Mouse (Mus musculus) hindbrain, embryonic 16.5 days (tissue): ENCODE measurements around the gene Nfia. TPM values are rescaled to one million over a fixed set of nuclear protein-coding genes. Genes with fewer than 3 reads are reported as not detected.
A peak's percentile ranks its signal among the peaks of the same experiment; 100 is the strongest.

ENCODE experiments used
- ATAC-seq: fragments of 200-750 bp; cut with Nextera tagmentation; 2 replicates; pipeline ENCODE4 v1.8.0; 2017; ENCODE audit warnings: moderate TSS enrichment, moderate library complexity
- H3K27ac ChIP-seq: fragments of 300-500 bp; sonication (generic); 2 replicates; pipeline ENCODE4 v1.5.1; 2014; ENCODE audit warnings: low read depth, mild to moderate bottlenecking, control low read depth, low read length, moderate library complexity
- H3K27me3 ChIP-seq: fragments of 300-500 bp; sonication (generic); replicated peaks from 2 replicates; pipeline ENCODE4 v1.6.1; 2014; ENCODE audit warnings: low read length; ENCODE audit not compliant: control insufficient read depth, insufficient read depth
- H3K36me3 ChIP-seq: fragments of 300-500 bp; sonication (generic); 2 replicates; pipeline ENCODE4 v1.6.1; 2014; ENCODE audit warnings: mild to moderate bottlenecking, low read length, moderate library complexity, mixed read lengths; ENCODE audit not compliant: control insufficient read depth, insufficient read depth
- H3K4me1 ChIP-seq: fragments of 300-500 bp; sonication (generic); 2 replicates; pipeline ENCODE4 v1.6.1; 2014; ENCODE audit warnings: low read depth, low read length; ENCODE audit not compliant: control insufficient read depth, insufficient read depth
- H3K4me2 ChIP-seq: fragments of 300-500 bp; sonication (generic); 2 replicates; pipeline ENCODE4 v1.6.1; 2014; ENCODE audit warnings: mild to moderate bottlenecking, low read length, control low read depth, moderate library complexity
- H3K4me3 ChIP-seq: fragments of 300-500 bp; sonication (generic); 2 replicates; pipeline ENCODE4 v1.5.1; 2014; ENCODE audit warnings: mild to moderate bottlenecking, low read length, control low read depth, moderate library complexity
- H3K9ac ChIP-seq: fragments of 300-500 bp; sonication (generic); 2 replicates; pipeline ENCODE4 v1.6.1; 2014; ENCODE audit warnings: low read depth, mild to moderate bottlenecking, control low read depth, low read length, moderate library complexity
- H3K9me3 ChIP-seq: fragments of 300-500 bp; sonication (generic); 2 replicates; pipeline ENCODE4 v1.6.1; 2014; ENCODE audit warnings: mild to moderate bottlenecking, low read length, moderate library complexity; ENCODE audit not compliant: control insufficient read depth
- WGBS: fragments of 180-500 bp; shearing (Covaris S2); extraction: QIAGEN DNeasy Blood & Tissue Kit; methylation state at CpG from one replicate; pipeline ENCODE4 v1.1.7; 2014; 5-methylcytosine and 5-hydroxymethylcytosine counted together
- polyA plus RNA-seq: library from polyadenylated mRNA; unstranded; fragments of >200 nt; fragmentation: Nextera tagmentation; extraction: Ambion mirVana; gene quantifications from 2 replicates; pipeline ENCODE4 v1.2.1, GENCODE M21; 2015

Nfia gene
- polyA plus RNA-seq, 1 experiment from 2014 or later = 38.4 TPM

DNA sequence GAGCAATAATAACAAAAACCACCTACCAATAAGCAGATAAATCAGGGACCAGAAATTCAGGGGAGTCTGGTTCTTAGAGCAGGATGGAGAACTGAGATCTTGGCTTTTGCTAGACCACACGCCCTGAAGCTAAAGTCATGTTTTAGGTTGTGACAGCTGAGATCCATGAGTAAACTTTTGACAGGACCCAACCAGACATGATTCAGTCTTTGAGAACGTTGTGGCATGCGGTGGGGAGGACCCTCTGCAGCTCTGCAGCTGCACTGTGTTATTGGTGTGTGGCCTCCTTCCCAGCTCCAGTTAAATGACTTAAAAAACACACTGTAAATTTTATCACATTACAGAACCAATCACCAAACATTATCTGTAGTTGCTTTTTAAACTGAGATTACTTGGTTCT is 87.8 kb downstream of the Nfia start:
- no peak overlapping the region for H3K4me3 ChIP-seq

DNA sequence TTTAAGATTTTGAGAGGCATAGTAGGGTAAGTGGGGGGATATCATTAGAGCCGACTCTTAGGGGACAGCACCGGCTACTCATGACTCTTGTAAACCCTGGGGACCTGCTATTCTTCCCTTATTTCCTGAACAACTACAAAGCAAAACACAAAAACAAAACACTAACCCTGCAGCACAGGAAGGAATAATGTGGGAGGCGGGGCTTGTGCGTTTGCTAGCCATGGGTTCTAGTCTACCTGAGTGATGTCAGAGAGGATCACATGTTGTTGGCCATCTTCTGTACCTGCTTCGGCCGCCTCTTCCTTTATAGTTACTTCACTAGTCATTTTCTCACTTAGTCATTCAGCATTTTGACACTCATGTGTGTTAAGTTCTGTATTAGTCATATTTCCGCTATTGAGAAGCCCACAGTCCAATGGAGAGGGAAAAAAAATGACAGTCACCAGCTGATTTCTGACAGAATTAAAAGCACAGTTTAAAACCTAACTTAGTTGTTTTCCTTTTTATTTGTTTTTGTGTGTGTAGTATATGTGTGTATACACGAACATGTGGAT is 88.3 kb downstream of the Nfia start:
- H3K9ac ChIP-seq = no peak overlapping the region
- no peaks in the 10 kb centered on the region for H3K36me3 ChIP-seq
- 94% methylated on average over 8 of the region's 8 CpGs for WGBS
- H3K27me3 ChIP-seq = no peaks in the 10 kb centered on the region
- H3K4me2 ChIP-seq = no peak overlapping the region
- no peak overlapping the region for H3K4me3 ChIP-seq
- ATAC-seq = no peak
- H3K27ac ChIP-seq = no peak overlapping the region
- peaks cover 4% of the 10 kb centered on the region; the same call in 1 of the 2 replicates for H3K4me1 ChIP-seq
- H3K9me3 ChIP-seq = no peaks in the 10 kb centered on the region

More for the DNA sequence above, 87.8 kb downstream of the Nfia start:
- Histone ChIP-seq H3K4me1 (peaks cover 2% of the 10 kb centered on the region; the same call in 1 of the 2 replicates), H3K27me3 (no peaks in the 10 kb centered on the region), H3K27ac (no peak overlapping the region), H3K4me2 (no peak overlapping the region), H3K9me3 (no peaks in the 10 kb centered on the region), H3K9ac (no peak overlapping the region), H3K36me3 (no peaks in the 10 kb centered on the region)
- ATAC-seq = no peak
- WGBS = 62% methylated on average over 3 of the region's 3 CpGs

DNA sequence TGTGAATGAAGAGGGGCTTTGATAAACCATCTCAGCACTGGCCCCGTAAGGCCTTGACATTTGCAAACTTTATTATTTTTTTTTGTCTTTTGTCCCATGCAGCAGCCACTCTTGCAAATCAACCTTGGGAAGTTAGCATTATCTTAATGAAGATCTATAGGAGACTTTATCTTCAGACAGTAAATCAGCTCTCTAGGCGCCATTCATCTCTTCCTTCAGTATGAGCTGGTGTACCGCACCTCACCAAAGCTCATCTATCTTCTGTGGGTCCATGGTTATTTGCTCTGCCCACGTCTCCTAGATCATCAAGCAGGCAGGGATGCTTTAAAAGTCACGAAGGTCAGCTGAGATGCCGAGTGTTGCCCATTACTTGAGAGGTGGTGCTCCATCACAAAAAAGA is 89.8 kb downstream of the Nfia start:
- Histone ChIP-seq H3K27ac (no peak overlapping the region), H3K9ac (no peak overlapping the region)
- 82% methylated on average over 6 of the region's 6 CpGs for WGBS

DNA sequence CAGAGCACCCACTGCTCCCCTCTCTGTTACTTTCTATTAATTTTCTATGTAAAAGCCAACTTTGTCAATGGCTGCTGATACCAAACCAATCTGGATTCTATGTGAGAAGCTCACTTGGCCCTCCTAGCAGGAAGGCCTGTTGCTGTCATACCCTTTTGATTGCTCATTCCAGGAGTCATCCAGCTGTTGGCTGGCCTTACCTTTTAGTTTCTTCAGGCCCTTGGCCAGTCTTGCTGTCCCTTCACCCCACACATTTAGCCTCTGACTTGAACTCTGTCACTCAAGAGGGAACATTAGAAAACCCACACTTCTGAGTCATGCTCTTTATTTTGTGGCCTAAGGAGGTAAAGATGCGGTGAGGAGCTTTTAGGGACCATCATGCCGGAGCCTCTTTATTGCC is 91.7 kb downstream of the Nfia start:
- Histone ChIP-seq H3K36me3 (no peaks in the 10 kb centered on the region), H3K4me2 (no peak overlapping the region), H3K4me3 (no peak overlapping the region), H3K27me3 (no peaks in the 10 kb centered on the region), H3K4me1 (peaks cover 10% of the 10 kb centered on the region), H3K27ac (no peak overlapping the region), H3K9ac (no peak overlapping the region), H3K9me3 (no peaks in the 10 kb centered on the region)
- 97% methylated on average over 2 of the region's 2 CpGs for WGBS
- no peak for ATAC-seq

More for the DNA sequence above, 89.8 kb downstream of the Nfia start:
- Histone ChIP-seq H3K27me3 (no peaks in the 10 kb centered on the region), H3K9me3 (no peaks in the 10 kb centered on the region), H3K36me3 (no peaks in the 10 kb centered on the region), H3K4me1 (peaks cover 4% of the 10 kb centered on the region; the same call in 1 of the 2 replicates), H3K4me2 (no peak overlapping the region), H3K4me3 (no peak overlapping the region)
- no peak for ATAC-seq

DNA sequence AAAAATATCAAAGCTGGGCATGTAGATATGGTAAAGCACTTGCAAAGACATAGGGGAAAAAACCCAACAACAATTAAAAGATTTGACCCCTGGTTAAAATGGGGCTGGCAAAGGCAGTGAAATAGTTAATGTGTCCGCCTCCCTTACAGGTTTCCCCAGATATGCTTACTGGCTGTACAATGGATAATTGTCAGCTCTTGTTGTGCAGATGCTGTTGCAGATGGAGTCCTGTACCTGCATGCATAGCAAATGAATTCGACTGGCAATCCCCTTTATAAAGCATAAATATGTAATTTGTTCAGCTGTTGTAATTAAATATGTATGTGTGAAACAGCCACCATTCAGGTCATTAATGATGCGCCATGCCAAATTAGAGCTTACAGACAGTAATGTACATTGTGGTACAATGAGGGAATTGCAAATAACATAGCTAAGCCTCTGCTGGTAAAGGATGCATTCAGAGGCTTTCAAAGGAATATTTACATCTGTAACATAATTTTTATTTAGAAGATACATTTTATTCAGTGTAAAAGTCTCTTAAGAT is 92.9 kb downstream of the Nfia start:
- Histone ChIP-seq H3K4me3 (no peak overlapping the region), H3K4me1 (peaks cover 19% of the 10 kb centered on the region), H3K9ac (no peak overlapping the region), H3K9me3 (no peaks in the 10 kb centered on the region), H3K27me3 (no peaks in the 10 kb centered on the region), H3K4me2 (no peak overlapping the region), H3K27ac (no peak overlapping the region), H3K36me3 (no peaks in the 10 kb centered on the region)
- ATAC-seq = no peak
- WGBS = 36% methylated on average over 3 of the region's 3 CpGs

DNA sequence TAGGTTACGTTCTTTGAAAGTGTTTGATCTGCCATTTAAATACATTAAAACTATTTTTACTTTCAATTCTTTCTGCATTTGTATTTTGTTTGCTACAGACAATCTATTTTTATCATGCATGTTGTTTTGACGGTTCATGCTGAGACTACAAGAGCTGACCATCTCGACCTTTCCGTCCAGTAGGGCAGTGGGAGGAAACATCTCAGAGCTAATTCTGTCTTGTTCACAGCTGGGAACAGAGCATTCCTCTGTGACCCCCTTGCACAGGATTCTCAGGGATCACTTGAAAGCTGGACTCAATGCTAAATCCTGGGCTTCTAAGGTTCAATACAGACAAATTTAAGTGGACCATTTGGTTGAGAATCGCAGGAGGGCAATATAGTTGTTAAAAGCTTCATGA is 93.9 kb downstream of the Nfia start:
- 62% methylated on average over 5 of the region's 5 CpGs for WGBS

DNA sequence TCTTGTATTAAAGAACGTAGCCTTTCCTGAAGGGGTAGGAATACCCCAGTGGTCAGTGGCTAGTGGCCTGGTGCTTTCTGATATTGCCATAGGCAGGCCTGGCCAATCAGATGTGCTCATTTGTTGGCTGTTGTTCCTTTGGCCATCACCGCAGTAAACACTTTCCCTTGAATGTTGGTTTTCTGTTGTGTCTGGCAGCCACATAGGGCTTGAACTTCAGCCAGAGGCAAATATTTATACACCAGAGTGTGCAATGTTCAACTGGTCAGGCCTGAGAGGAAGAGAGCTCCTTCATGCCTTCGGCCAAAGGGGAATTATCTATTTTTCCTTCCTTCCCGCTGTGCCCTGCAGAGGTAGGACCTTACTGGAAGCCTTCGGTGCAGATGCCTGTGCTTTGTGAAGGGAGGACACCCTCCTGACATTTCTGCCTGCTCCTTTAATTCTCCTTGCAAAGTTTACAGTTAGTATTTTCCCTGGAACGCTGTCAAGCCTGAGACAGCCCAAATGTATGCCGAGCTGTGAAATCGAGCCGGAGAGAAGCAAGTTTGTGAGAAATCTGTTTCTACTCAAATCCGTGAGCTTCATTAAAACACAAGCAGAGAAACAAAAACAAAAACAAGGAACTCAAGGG is 95.9 kb downstream of the Nfia start:
- 49% methylated on average over 10 of the region's 10 CpGs for WGBS
- no peaks in the 10 kb centered on the region for H3K36me3 ChIP-seq
- peak overlapping the region; percentile 35; the same call in 1 of the 2 replicates for H3K9ac ChIP-seq
- H3K4me2 ChIP-seq = peak overlapping the region; percentile 58
- no peaks in the 10 kb centered on the region for H3K9me3 ChIP-seq
- H3K4me1 ChIP-seq = peaks cover 24% of the 10 kb centered on the region
- ATAC-seq = peak; percentile 32
- H3K4me3 ChIP-seq = peak overlapping the region; percentile 35
- H3K27me3 ChIP-seq = no peaks in the 10 kb centered on the region
- peak overlapping the region; percentile 87 for H3K27ac ChIP-seq

More for the DNA sequence above, 93.9 kb downstream of the Nfia start:
- Histone ChIP-seq H3K9me3 (no peaks in the 10 kb centered on the region), H3K4me3 (no peak overlapping the region), H3K4me2 (no peak overlapping the region), H3K9ac (no peak overlapping the region), H3K27ac (no peak overlapping the region), H3K4me1 (peaks cover 19% of the 10 kb centered on the region), H3K27me3 (no peaks in the 10 kb centered on the region), H3K36me3 (no peaks in the 10 kb centered on the region)
- no peak for ATAC-seq

DNA sequence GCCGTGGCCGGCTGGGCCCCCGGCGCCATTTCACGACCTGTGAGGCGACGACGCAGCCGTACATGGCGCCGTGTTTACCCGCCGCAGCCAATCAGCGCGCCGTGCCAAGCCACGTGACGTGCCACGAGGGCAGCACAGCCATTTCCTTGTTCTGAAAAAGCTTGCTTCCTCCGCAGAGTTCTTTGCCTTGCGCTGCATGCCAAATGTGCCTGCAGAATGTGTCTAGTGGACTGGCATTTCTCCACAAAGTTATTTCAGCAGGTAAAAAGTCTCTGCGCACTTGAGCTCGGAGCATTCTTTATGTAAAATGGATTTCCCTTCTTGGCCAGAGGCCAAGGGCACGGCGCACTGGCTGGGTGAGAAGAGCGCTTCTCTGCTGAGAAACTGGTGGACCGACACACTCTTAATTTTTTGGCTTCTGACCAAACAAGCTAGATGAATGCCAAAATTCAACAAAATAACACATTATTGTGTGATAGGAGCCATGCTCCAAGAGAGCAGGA is 96.5 kb downstream of the Nfia start:
- H3K9me3 ChIP-seq = no peaks in the 10 kb centered on the region
- H3K4me1 ChIP-seq = peaks cover 24% of the 10 kb centered on the region
- ATAC-seq = peak; percentile 93
- peak overlapping the region; percentile 50; the same call in 1 of the 2 replicates for H3K9ac ChIP-seq
- WGBS = 36% methylated on average over 27 of the region's 27 CpGs
- H3K4me2 ChIP-seq = peak overlapping the region; percentile 58
- no peaks in the 10 kb centered on the region for H3K36me3 ChIP-seq
- H3K27ac ChIP-seq = peak overlapping the region; percentile 87
- no peaks in the 10 kb centered on the region for H3K27me3 ChIP-seq
- H3K4me3 ChIP-seq = peak overlapping the region; percentile 35

DNA sequence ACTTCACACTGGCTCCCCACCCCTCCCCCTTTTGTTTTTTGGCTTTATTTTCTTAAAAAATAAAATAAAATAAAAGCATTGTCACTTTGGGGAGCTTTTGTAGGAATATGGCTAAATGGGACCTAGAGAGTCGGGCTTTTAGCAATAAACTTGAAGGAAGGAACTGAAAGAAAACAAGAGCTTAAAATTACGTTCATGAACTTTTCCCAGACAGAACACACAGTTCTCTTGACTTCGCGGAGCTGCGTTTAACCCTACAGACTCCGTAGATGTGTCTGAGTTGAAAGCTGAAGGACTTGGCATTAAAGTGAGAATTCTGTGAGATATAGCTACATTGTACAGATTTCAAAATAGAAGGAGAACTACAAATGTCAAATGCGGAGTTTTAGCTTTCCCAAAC is 96.9 kb downstream of the Nfia start:
- no peaks in the 10 kb centered on the region for H3K9me3 ChIP-seq
- peak overlapping the region; percentile 58 for H3K4me2 ChIP-seq
- H3K27ac ChIP-seq = peak overlapping the region; percentile 87
- WGBS = 50% methylated on average over 7 of the region's 7 CpGs
- ATAC-seq = no peak
- peaks cover 24% of the 10 kb centered on the region for H3K4me1 ChIP-seq
- no peaks in the 10 kb centered on the region for H3K36me3 ChIP-seq
- H3K27me3 ChIP-seq = no peaks in the 10 kb centered on the region
- no peak overlapping the region for H3K9ac ChIP-seq
- H3K4me3 ChIP-seq = peak overlapping the region; percentile 35
